Mouse (Mus musculus) retina, adult 2 months (tissue): ENCODE data around the gene Ctsa.
"Not testable (repeated sequence)": the region's sequence is repeated elsewhere in the genome, so short reads cannot be mapped to it uniquely, and the experiment has no call there.

Source experiments
- DNase-seq: peaks from one replicate; pipeline ENCODE4 v3.0.0-alpha.2; 2012; ENCODE audit warnings: low read depth, low spot score

The Ctsa gene

GRCm38 (mm10) chr2:164845782-164846181, 13.1 kb downstream of the Ctsa start:
- DNase-seq, result no peak

- DNase-seq, result no peak
Measured at GRCm38 (mm10) chr2:164850061-164850460, 17.4 kb downstream of the Ctsa start.

GRCm38 (mm10) chr2:164855572-164855971, 22.9 kb downstream of the Ctsa start:
- not testable (repeated sequence) for DNase-seq

GRCm38 (mm10) chr2:164856309-164857100, 23.8 kb downstream of the Ctsa start:
- no peak for DNase-seq

GRCm38 (mm10) chr2:164857101-164857821, 24.6 kb downstream of the Ctsa start, which contains the start of gene Pltp:
TSS of gene Pltp (minus strand) at chr2:164857711.
- DNase-seq, result no peak

GRCm38 (mm10) chr2:164857842-164858553, 25.3 kb downstream of the Ctsa start:
- no peak for DNase-seq

GRCm38 (mm10) chr2:164859155-164859554, 26.5 kb downstream of the Ctsa start:
- no peak for DNase-seq

- no peak for DNase-seq
Measured at GRCm38 (mm10) chr2:164859640-164860432, 27.2 kb downstream of the Ctsa start.

- no peak for DNase-seq
Measured at GRCm38 (mm10) chr2:164861094-164861493, 28.4 kb downstream of the Ctsa start.

GRCm38 (mm10) chr2:164862179-164862861, 29.6 kb downstream of the Ctsa start:
- no peak for DNase-seq

GRCm38 (mm10) chr2:164863411-164863810, 30.7 kb downstream of the Ctsa start:
- DNase-seq, result not testable (repeated sequence)

GRCm38 (mm10) chr2:164864593-164864992, 31.9 kb downstream of the Ctsa start:
- no peak for DNase-seq

- DNase-seq, result peak; percentile 57
Measured at GRCm38 (mm10) chr2:164866741-164867551, 34.3 kb downstream of the Ctsa start.

GRCm38 (mm10) chr2:164867566-164867965, 34.9 kb downstream of the Ctsa start:
- no peak for DNase-seq

GRCm38 (mm10) chr2:164868491-164868890, 35.8 kb downstream of the Ctsa start:
- DNase-seq, result no peak

- DNase-seq, result no peak
Measured at GRCm38 (mm10) chr2:164871602-164872303, 39.1 kb downstream of the Ctsa start.

GRCm38 (mm10) chr2:164873621-164874020, 40.9 kb downstream of the Ctsa start:
- DNase-seq, result no peak

- DNase-seq, result no peak
Measured at GRCm38 (mm10) chr2:164874239-164874769, 41.6 kb downstream of the Ctsa start.

- not testable (repeated sequence) for DNase-seq
Measured at GRCm38 (mm10) chr2:164875648-164876047, 43.0 kb downstream of the Ctsa start.
